Mouse (Mus musculus): ENCODE measurements around the gene Vmn1r121. TPM values are rescaled to one million over a fixed set of nuclear protein-coding genes. Genes with fewer than 3 reads are reported as not detected.
"Not testable (repeated sequence)": the region's sequence is repeated elsewhere in the genome, so short reads cannot be mapped to it uniquely, and the experiment has no call there.

Gene Vmn1r121
- not detected in 2 replicates for polyA plus RNA-seq (2015; fragmentation: Nextera tagmentation; extraction: Ambion mirVana)

DNA sequence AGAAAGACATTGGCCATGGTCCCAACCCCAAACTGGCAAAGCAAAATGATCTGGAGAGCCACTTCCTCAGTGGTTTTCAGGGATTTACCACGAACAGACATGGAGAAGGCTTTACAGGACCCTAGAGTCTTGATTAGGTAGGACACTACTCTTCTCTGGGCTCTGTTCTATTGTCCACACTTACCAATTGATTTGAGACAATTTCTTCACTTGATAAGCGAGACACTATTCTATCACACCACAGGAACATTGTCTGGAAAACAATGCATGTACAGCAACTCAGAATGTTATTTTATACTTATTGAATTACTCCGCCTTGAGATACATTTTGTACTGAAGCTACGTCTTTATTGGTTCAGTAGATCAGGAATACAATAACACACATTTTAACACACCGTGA, at the start of gene Vmn1r121:
Gene Vmn1r121 (minus strand): TSS at position 101 of the 400 bp plus-strand sequence.
- not testable (repeated sequence) for ATAC-seq (replicated peaks; ENCODE audit: low FRiP score, low read depth); H3K36me3 ChIP-seq (ENCODE audit: insufficient read depth, low read length); H3K4me1 ChIP-seq (replicated peaks; ENCODE audit: insufficient read depth, low read length); H3K9ac ChIP-seq (ENCODE audit: low read depth, low read length); H3K4me2 ChIP-seq (ENCODE audit: low read length); DNase-seq (ENCODE audit: low spot score); H3K4me3 ChIP-seq (replicated peaks; ENCODE audit: low read depth, low read length); H3K27me3 ChIP-seq (ENCODE audit: insufficient read depth, low read length); H3K27ac ChIP-seq; H3K9me3 ChIP-seq (replicated peaks; ENCODE audit: low read length)
- 76% methylated on average over 4 of the region's 5 CpGs for WGBS

GRCm38 (mm10) chr7:21134028-21134427, 35.7 kb upstream of the Vmn1r121 start, which contains the start of gene Vmn1r122:
Gene Vmn1r122, minus strand, starts transcription at chr7:21134128.
- H3K27ac ChIP-seq; H3K4me1 ChIP-seq (replicated peaks; ENCODE audit: insufficient read depth, low read length); H3K9ac ChIP-seq (ENCODE audit: low read depth, low read length); H3K4me3 ChIP-seq (replicated peaks; ENCODE audit: low read depth, low read length); H3K4me2 ChIP-seq (ENCODE audit: low read length); DNase-seq (ENCODE audit: low spot score); ATAC-seq (replicated peaks; ENCODE audit: low FRiP score, low read depth); H3K36me3 ChIP-seq (ENCODE audit: insufficient read depth, low read length); H3K9me3 ChIP-seq (replicated peaks; ENCODE audit: low read length); H3K27me3 ChIP-seq (ENCODE audit: insufficient read depth, low read length): not testable (repeated sequence)
- WGBS = 54% methylated on average over 2 of the region's 3 CpGs

- 80% methylated on average over 1 of the region's 1 CpGs for WGBS
- H3K4me2 ChIP-seq (ENCODE audit: low read length); H3K4me1 ChIP-seq (replicated peaks; ENCODE audit: insufficient read depth, low read length); H3K27me3 ChIP-seq (ENCODE audit: insufficient read depth, low read length); H3K9me3 ChIP-seq (replicated peaks; ENCODE audit: low read length); ATAC-seq (replicated peaks; ENCODE audit: low FRiP score, low read depth); DNase-seq (ENCODE audit: low spot score); H3K36me3 ChIP-seq (ENCODE audit: insufficient read depth, low read length); H3K4me3 ChIP-seq (replicated peaks; ENCODE audit: low read depth, low read length); H3K9ac ChIP-seq (ENCODE audit: low read depth, low read length); H3K27ac ChIP-seq: not testable (repeated sequence)
Measured at GRCm38 (mm10) chr7:21053684-21054083, 44.6 kb downstream of the Vmn1r121 start, which contains the start of gene Vmn1r120. Gene Vmn1r120, minus strand, starts transcription at chr7:21053784.

Other genes starting within 250 kb of the Vmn1r121 start
- not detected in 2 replicates for gene Vmn1r116, start 226.3 kb downstream of the Vmn1r121 start, polyA plus RNA-seq (2015; fragmentation: Nextera tagmentation; extraction: Ambion mirVana)
- gene Vmn1r117, start 214.4 kb downstream of the Vmn1r121 start, polyA plus RNA-seq (2015; fragmentation: Nextera tagmentation; extraction: Ambion mirVana) = not detected in 2 replicates
- not detected in 2 replicates for gene Vmn1r118, start 186.2 kb downstream of the Vmn1r121 start, polyA plus RNA-seq (2015; fragmentation: Nextera tagmentation; extraction: Ambion mirVana)
- not detected in 2 replicates for gene Vmn1r119, start 86.1 kb downstream of the Vmn1r121 start, polyA plus RNA-seq (2015; fragmentation: Nextera tagmentation; extraction: Ambion mirVana)
- not detected in 2 replicates for gene Vmn1r120, start 44.7 kb downstream of the Vmn1r121 start, polyA plus RNA-seq (2015; fragmentation: Nextera tagmentation; extraction: Ambion mirVana)
- gene Vmn1r122, start 35.6 kb upstream of the Vmn1r121 start, polyA plus RNA-seq (2015; fragmentation: Nextera tagmentation; extraction: Ambion mirVana) = not detected in 2 replicates
- not detected in 2 replicates for gene Vmn1r123, start 63.7 kb upstream of the Vmn1r121 start, polyA plus RNA-seq (2015; fragmentation: Nextera tagmentation; extraction: Ambion mirVana)
- gene Gm5157, start 91.9 kb upstream of the Vmn1r121 start, polyA plus RNA-seq (2015; fragmentation: Nextera tagmentation; extraction: Ambion mirVana) = not detected in 2 replicates
- not detected in 2 replicates for gene Vmn1r124, start 162.1 kb upstream of the Vmn1r121 start, polyA plus RNA-seq (2015; fragmentation: Nextera tagmentation; extraction: Ambion mirVana)
- gene Vmn1r125, start 173.7 kb upstream of the Vmn1r121 start, polyA plus RNA-seq (2015; fragmentation: Nextera tagmentation; extraction: Ambion mirVana) = not detected in 2 replicates
- gene Vmn1r126, start 203.0 kb upstream of the Vmn1r121 start, polyA plus RNA-seq (2015; fragmentation: Nextera tagmentation; extraction: Ambion mirVana) = not detected in 2 replicates
- not detected in 2 replicates for gene Vmn1r127, start 221.3 kb upstream of the Vmn1r121 start, polyA plus RNA-seq (2015; fragmentation: Nextera tagmentation; extraction: Ambion mirVana)